ENCODE assay signal across 8 mouse cellular contexts in genomic region chr6:91160399-91160798, GRCm38 (mm10). TPM values are rescaled to one million over a fixed set of nuclear protein-coding genes. Genes with fewer than 3 reads are reported as not detected.
A peak's percentile ranks its signal among the peaks of the same experiment; 100 is the strongest.
DNase-seq lines count a peak whose midpoint lies in the region; ATAC-seq and TF ChIP-seq lines count a peak whose summit lies in the region.

No protein-coding gene starts in this region.

- no peak overlapping the region for H3K4me3 ChIP-seq in cerebellum, adult 2 months (replicated peaks; ENCODE audit: insufficient read depth, low read depth, low read length)
- H3K4me3 ChIP-seq in kidney, adult 2 months (ENCODE audit: insufficient read depth, low read depth, low read length): no peak overlapping the region
- H3K4me3 ChIP-seq in liver, embryonic 13.5 days (replicated peaks): 0 out of 2 replicates have a peak overlapping the region, but pooled peaks have one; percentile 22

- no peak for TF ChIP-seq POLR2A in cerebellum, adult 2 months (IDR thresholded peaks at IDR 0.05; ENCODE audit: borderline replicate concordance, insufficient read depth, low read length)
- no peak for TF ChIP-seq POLR2A in kidney, adult 2 months (IDR thresholded peaks at IDR 0.05; ENCODE audit: low read depth, low read length)

- WGBS in cerebellum, adult 2 months: 2% methylated on average over 3 of the region's 3 CpGs
- 28% methylated on average over 3 of the region's 3 CpGs for WGBS in kidney, adult 2 months
- 61% methylated on average over 3 of the region's 3 CpGs for WGBS in liver, embryonic 13.5 days (ENCODE audit: insufficient replicate concordance)

- peak overlapping the region; percentile 96 for H3K4me2 ChIP-seq in liver, embryonic 13.5 days

- H3K27me3 ChIP-seq in cerebellum, adult 2 months (ENCODE audit: control insufficient read depth, insufficient read depth, low read length): no peaks in the 10 kb centered on the region
- H3K27me3 ChIP-seq in kidney, adult 2 months (replicated peaks; ENCODE audit: control insufficient read depth, insufficient read depth, low read length): no peaks in the 10 kb centered on the region
- no peaks in the 10 kb centered on the region for H3K27me3 ChIP-seq in liver, embryonic 13.5 days

- ATAC-seq in liver, embryonic 13.5 days (ENCODE audit: low read depth): no peak

- peaks cover 44% of the 10 kb centered on the region for H3K4me1 ChIP-seq in cerebellum, adult 2 months (ENCODE audit: control insufficient read depth, insufficient read depth, low read length)
- H3K4me1 ChIP-seq in kidney, adult 2 months (ENCODE audit: control insufficient read depth, insufficient read depth, low read length): no peaks in the 10 kb centered on the region; the same call in 1 of the 2 replicates
- H3K4me1 ChIP-seq in liver, embryonic 13.5 days (replicated peaks): peaks cover 97% of the 10 kb centered on the region

- no peak for TF ChIP-seq CTCF in cerebellum, adult 2 months (IDR thresholded peaks at IDR 0.05; ENCODE audit: borderline replicate concordance, insufficient read depth, low read depth, low read length)
- TF ChIP-seq CTCF in kidney, adult 2 months (conservative IDR thresholded peaks at IDR 0.05; ENCODE audit: insufficient read depth, insufficient read length, low read depth, low read length): no peak

- H3K36me3 ChIP-seq in kidney, adult 2 months (ENCODE audit: control insufficient read depth, insufficient read depth, low read length): no peaks in the 10 kb centered on the region
- peaks cover 11% of the 10 kb centered on the region; the same call in 1 of the 2 replicates for H3K36me3 ChIP-seq in liver, embryonic 13.5 days

- peak overlapping the region; percentile 93 for H3K9ac ChIP-seq in liver, embryonic 13.5 days

- peak; percentile 98 for DNase-seq in heart, adult 11 months
- DNase-seq in heart, postnatal 25 days (ENCODE audit: low spot score): no peak
- peak; percentile 94 to 98 for DNase-seq in cerebellum, adult 2 months
- DNase-seq in heart, adult 18-20 months: peak; percentile 79 to 81
- DNase-seq in kidney, adult 2 months: peak; percentile 91
- no peak for DNase-seq in liver, embryonic 13.5 days
- DNase-seq in right cerebral cortex, postnatal 4 days: peak; percentile 37
- no peak for DNase-seq in frontal cortex, postnatal 25 days (ENCODE audit: low spot score in 2 of 2)

- H3K9me3 ChIP-seq in liver, embryonic 13.5 days (replicated peaks): no peaks in the 10 kb centered on the region

- H3K27ac ChIP-seq in cerebellum, adult 2 months (ENCODE audit: insufficient read depth, low read length): no peak overlapping the region
- 0 out of 2 replicates have a peak overlapping the region, but pooled peaks have one; percentile 36 for H3K27ac ChIP-seq in kidney, adult 2 months (ENCODE audit: insufficient read depth, low read depth, low read length)
- peak overlapping the region; percentile 99 for H3K27ac ChIP-seq in liver, embryonic 13.5 days

- intact Hi-C loops in heart, postnatal 25 days (cut with DNase I): loop anchor here (10.0 kb wide), 1 partner anchor 354 kb away; the partner anchor contains the start of genes Lsm3 and Xpc

RNA-seq across cellular contexts. Expression of gene Hdac11, which starts 3.9 kb away (rescaled TPM):
- 10 to 100 TPM; 13.0 to 15.1 TPM for total RNA-seq in heart, postnatal 25 days (2021)
- 183 and 188 TPM in 2 replicates for polyA plus RNA-seq in cerebellum, adult 2 months (2012; rRNA removed)
- 10 to 100 TPM; 20.9 to 21.3 TPM for total RNA-seq in heart, adult 18-20 months (2021)
- 43.5 and 46.7 TPM in 2 replicates for polyA plus RNA-seq in kidney, adult 2 months (2012; rRNA removed)
- polyA plus RNA-seq in liver, embryonic 13.5 days (2015; fragmentation: Nextera tagmentation; extraction: Ambion mirVana): 5.6 and 6.0 TPM in 2 replicates

RNA-seq across cellular contexts. Expression of gene Nup210, which starts 43.8 kb away (rescaled TPM):
- total RNA-seq in heart, postnatal 25 days (2021): 1 to 10 TPM; 2.4 to 3.3 TPM
- polyA plus RNA-seq in cerebellum, adult 2 months (2012; rRNA removed): 16.8 and 23.1 TPM in 2 replicates
- total RNA-seq in heart, adult 18-20 months (2021): 1 to 10 TPM; 2.6 to 6.9 TPM
- polyA plus RNA-seq in kidney, adult 2 months (2012; rRNA removed): 16.7 and 18.5 TPM in 2 replicates
- 28.5 and 34.3 TPM in 2 replicates for polyA plus RNA-seq in liver, embryonic 13.5 days (2015; fragmentation: Nextera tagmentation; extraction: Ambion mirVana)

RNA-seq across cellular contexts. Expression of gene Fbln2, which starts 51.9 kb away (rescaled TPM):
- total RNA-seq in heart, postnatal 25 days (2021): 10 to 100 TPM; 71.8 to 76.3 TPM
- 3.3 and 4.0 TPM in 2 replicates for polyA plus RNA-seq in cerebellum, adult 2 months (2012; rRNA removed)
- total RNA-seq in heart, adult 18-20 months (2021): 10 to 100 TPM; 42.0 to 43.1 TPM
- 12.6 and 18.0 TPM in 2 replicates for polyA plus RNA-seq in kidney, adult 2 months (2012; rRNA removed)
- 8.7 and 8.8 TPM in 2 replicates for polyA plus RNA-seq in liver, embryonic 13.5 days (2015; fragmentation: Nextera tagmentation; extraction: Ambion mirVana)

Comparison
In these comparisons a context has a peak if more than half of its experiments do, and no peak if none do; other contexts are left out.
1. DNase-seq: peak in heart, adult 11 months (single experiment), cerebellum, adult 2 months (2 of 2), heart, adult 18-20 months (2 of 2), kidney, adult 2 months (single experiment) and right cerebral cortex, postnatal 4 days (single experiment); none in heart, postnatal 25 days (single experiment), liver, embryonic 13.5 days (single experiment) and frontal cortex, postnatal 25 days (0 of 2).